Comparison of ENCODE assay signal across 8 mouse cellular contexts in the genomic region with DNA sequence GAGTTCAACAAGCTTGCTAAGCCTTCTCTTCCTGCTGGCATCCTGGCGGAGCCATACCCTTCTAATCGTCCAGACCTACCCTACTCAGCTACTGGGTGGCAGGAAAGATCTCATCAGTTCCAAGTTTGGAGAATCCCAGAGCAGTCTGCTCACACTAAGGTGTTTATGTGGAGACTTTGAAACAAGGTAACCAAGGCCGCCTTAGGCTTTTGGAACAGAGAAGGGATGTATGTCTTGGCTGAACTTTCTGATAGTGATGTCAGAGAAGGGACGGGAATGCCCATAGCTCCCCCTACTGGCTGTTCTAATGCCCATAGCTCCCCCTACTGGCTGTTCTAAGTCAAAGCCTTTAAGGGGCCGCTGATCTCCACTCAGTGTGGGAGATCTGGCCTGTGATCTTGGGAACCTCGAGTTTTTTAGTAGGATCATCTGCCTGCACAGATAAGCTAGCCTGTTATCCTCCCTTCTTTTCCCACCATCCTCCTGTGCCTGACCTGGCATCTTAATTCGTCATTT. TPM values are rescaled to one million over a fixed set of nuclear protein-coding genes. Genes with fewer than 3 reads are reported as not detected.
DNase-seq lines count a peak whose midpoint lies in the region; ATAC-seq and TF ChIP-seq lines count a peak whose summit lies in the region.
"Had no signal": no experiment of that assay in that cellular context is flagged by ENCODE, and none has a peak within 500 bp of the region (broad histone marks: within the 10 kb centered on the region; RNA-seq: fewer than 3 reads in every experiment).

No protein-coding gene starts in this region.

- H3K79me2 ChIP-seq in CH12.LX (replicated peaks; ENCODE audit: control insufficient read depth, extremely low read depth, insufficient read depth, poor library complexity, severe bottlenecking) = no peaks in the 10 kb centered on the region

- WGBS in intestine, embryonic 15.5 days = 33% methylated on average over 7 of the region's 7 CpGs
- 33% methylated on average over 7 of the region's 7 CpGs for WGBS in intestine, embryonic 16.5 days
- 36% methylated on average over 7 of the region's 7 CpGs for WGBS in neural tube, embryonic 11.5 days

- TF ChIP-seq EP300 in CH12.LX (IDR thresholded peaks at IDR 0.05; ENCODE audit: low read length) = no peak

- H3K27me3 ChIP-seq in intestine, embryonic 15.5 days (replicated peaks) = no peaks in the 10 kb centered on the region
- H3K27me3 ChIP-seq in intestine, embryonic 16.5 days (replicated peaks; ENCODE audit: control insufficient read depth, insufficient read depth, low read length) = no peaks in the 10 kb centered on the region
- H3K27me3 ChIP-seq in CH12.LX (replicated peaks) = peaks cover 90% of the 10 kb centered on the region
- H3K27me3 ChIP-seq in neural tube, embryonic 11.5 days (ENCODE audit: control insufficient read depth, insufficient read depth, low read length) = no peaks in the 10 kb centered on the region

- H3K4me1 ChIP-seq in intestine, embryonic 15.5 days (replicated peaks) = no peaks in the 10 kb centered on the region
- no peaks in the 10 kb centered on the region for H3K4me1 ChIP-seq in intestine, embryonic 16.5 days (ENCODE audit: control insufficient read depth, insufficient read depth, low read length)
- H3K4me1 ChIP-seq in CH12.LX (ENCODE audit: control insufficient read depth in 1 of 2, insufficient read depth in 2 of 2) = no peaks in the 10 kb centered on the region
- no peaks in the 10 kb centered on the region for H3K4me1 ChIP-seq in neural tube, embryonic 11.5 days (ENCODE audit: control insufficient read depth, insufficient read depth, low read length)

- H3K4me2 ChIP-seq in intestine, embryonic 15.5 days (replicated peaks) = no peak overlapping the region
- H3K4me2 ChIP-seq in intestine, embryonic 16.5 days (ENCODE audit: low read depth, low read length) = no peak overlapping the region
- no peak overlapping the region for H3K4me2 ChIP-seq in CH12.LX (ENCODE audit: insufficient read depth, low read depth, poor library complexity, severe bottlenecking)
- H3K4me2 ChIP-seq in neural tube, embryonic 11.5 days (ENCODE audit: low read depth) = no peak overlapping the region

- H3K9ac ChIP-seq in intestine, embryonic 15.5 days = no peak overlapping the region
- H3K9ac ChIP-seq in intestine, embryonic 16.5 days (ENCODE audit: low read depth, low read length) = no peak overlapping the region
- H3K9ac ChIP-seq in CH12.LX (ENCODE audit: insufficient read depth, low read depth) = no peak overlapping the region
- H3K9ac ChIP-seq in neural tube, embryonic 11.5 days (ENCODE audit: low read length) = no peak overlapping the region

- in situ Hi-C loops in CH12.LX (cut with MboI; ENCODE audit: low pct_ligation_motif_present, low pct_unique_long_range_greater_than_20kb, low sequenced_read_pairs) = loop anchor here (10.0 kb wide), 1 partner anchor 341 kb away; no protein-coding TSS in a partner anchor

- H3K9me3 ChIP-seq in intestine, embryonic 15.5 days = no peaks in the 10 kb centered on the region
- no peaks in the 10 kb centered on the region for H3K9me3 ChIP-seq in intestine, embryonic 16.5 days (ENCODE audit: control insufficient read depth, low read length)
- peaks cover 4% of the 10 kb centered on the region for H3K9me3 ChIP-seq in CH12.LX (replicated peaks; ENCODE audit: low read length)
- H3K9me3 ChIP-seq in neural tube, embryonic 11.5 days (ENCODE audit: control insufficient read depth, low read length) = no peaks in the 10 kb centered on the region

- no peak overlapping the region for H3K4me3 ChIP-seq in intestine, embryonic 15.5 days (replicated peaks)
- H3K4me3 ChIP-seq in intestine, embryonic 16.5 days (ENCODE audit: low read length) = no peak overlapping the region
- H3K4me3 ChIP-seq in CH12.LX (replicated peaks in 1 of 3; ENCODE audit: low read depth in 2 of 3, low read length in 2 of 3, poor library complexity in 1 of 3) = no peak overlapping the region
- no peak overlapping the region for H3K4me3 ChIP-seq in neural tube, embryonic 11.5 days (ENCODE audit: low read depth, low read length)
- H3K4me3 ChIP-seq: myocyte had no signal

- TF ChIP-seq CTCF in CH12.LX (conservative IDR thresholded peaks at IDR 0.05 in 1 of 2, IDR thresholded peaks at IDR 0.05 in 1 of 2; ENCODE audit: low read depth in 2 of 2, low read length in 2 of 2) = peak; percentile 96 to 100

- no peaks in the 10 kb centered on the region for H3K36me3 ChIP-seq in intestine, embryonic 15.5 days
- no peaks in the 10 kb centered on the region for H3K36me3 ChIP-seq in intestine, embryonic 16.5 days (ENCODE audit: control insufficient read depth, insufficient read depth, low read length)
- H3K36me3 ChIP-seq in CH12.LX (replicated peaks in 1 of 2; ENCODE audit: control insufficient read depth in 1 of 2, insufficient read depth in 1 of 2, low read length in 1 of 2) = no peaks in the 10 kb centered on the region
- H3K36me3 ChIP-seq in neural tube, embryonic 11.5 days (ENCODE audit: control insufficient read depth, insufficient read depth, low read length) = no peaks in the 10 kb centered on the region

- H3K27ac ChIP-seq in intestine, embryonic 15.5 days = no peak overlapping the region
- H3K27ac ChIP-seq in intestine, embryonic 16.5 days (ENCODE audit: low read length) = no peak overlapping the region
- no peak overlapping the region for H3K27ac ChIP-seq in CH12.LX (ENCODE audit: insufficient read depth, low read depth)
- no peak overlapping the region for H3K27ac ChIP-seq in neural tube, embryonic 11.5 days (ENCODE audit: low read depth, low read length)

- no peak for TF ChIP-seq POLR2A in CH12.LX (IDR thresholded peaks at IDR 0.05; ENCODE audit: low read depth, low read length)

- dilution Hi-C loops in CH12.LX (cut with MboI; ENCODE audit: extremely low pct_ligation_motif_present, extremely low pct_unique_long_range_greater_than_20kb, low sequenced_read_pairs) = no loop called here

- DNase-seq in CH12.LX (ENCODE audit: extremely low read depth) = peak; percentile 66
- peak; percentile 25 for DNase-seq in T-cell, adult 2 months (ENCODE audit: low spot score)
- DNase-seq in gonadal fat pad, adult 2 months (ENCODE audit: low read depth) = peak; percentile 38
- peak; percentile 44 to 65 for DNase-seq in left cerebral cortex, adult 18-20 months (ENCODE audit: low spot score in 2 of 2)
- DNase-seq in neural tube, embryonic 11.5 days (ENCODE audit: low spot score) = peak; percentile 57

- ATAC-seq in intestine, embryonic 15.5 days = peak; percentile 24; the same call in 1 of the 2 replicates
- no peak for ATAC-seq in intestine, embryonic 16.5 days
- no peak for ATAC-seq in neural tube, embryonic 11.5 days (ENCODE audit: insufficient read depth, low FRiP score, low TSS enrichment)

- TF ChIP-seq RAD21 in CH12.LX (IDR thresholded peaks at IDR 0.05; ENCODE audit: low read depth, low read length) = peak; percentile 79

TF ChIP-seq in CH12.LX, 34 proteins besides CTCF, POLR2A, EP300 and RAD21 (continues in another document):
- TF ChIP-seq SIN3A (IDR thresholded peaks at IDR 0.05; ENCODE audit: low read length) (0 out of 2 replicates have a peak, but pooled peaks have one; percentile 28), GABPA (IDR thresholded peaks at IDR 0.05; ENCODE audit: insufficient replicate concordance, low read depth, low read length) (no peak), NELFE (IDR thresholded peaks at IDR 0.05; ENCODE audit: low read depth, low read length) (peak; percentile 96), CHD2 (IDR thresholded peaks at IDR 0.05; ENCODE audit: low read length) (no peak), KAT2A (IDR thresholded peaks at IDR 0.05; ENCODE audit: insufficient replicate concordance, low read length) (no peak)

RNA-seq across cellular contexts. Expression of a gene that starts 22.4 kb away (rescaled TPM):
- 10.7 and 14.3 TPM in 2 replicates for polyA plus RNA-seq in intestine, embryonic 15.5 days (2015; fragmentation: Nextera tagmentation; extraction: Ambion mirVana)
- 20.0 and 20.1 TPM in 2 replicates for polyA plus RNA-seq in intestine, embryonic 16.5 days (2015; fragmentation: Nextera tagmentation; extraction: Ambion mirVana)
- total RNA-seq in CH12.LX (2012; rRNA removed) (not detected in 2 replicates), CH12.LX (2014; rRNA removed) (not detected in 2 replicates)
- polyA plus RNA-seq in CH12.LX (2012; ENCODE audit: insufficient read length, low read depth) = not detected in 2 replicates
- 25.1 and 25.7 TPM in 2 replicates for polyA plus RNA-seq in gonadal fat pad, adult 2 months (2012; rRNA removed)
- 1 to 10 TPM; 5.0 to 5.3 TPM for total RNA-seq in left cerebral cortex, adult 18-20 months (2021)
- polyA plus RNA-seq in neural tube, embryonic 11.5 days (2014; fragmentation: Nextera tagmentation; extraction: Ambion mirVana) = 0.66 TPM in 1 of 2 replicates, not detected in the other
- polyA plus RNA-seq: myocyte had no signal

RNA-seq across cellular contexts. Expression of a gene that starts 39.4 kb away (rescaled TPM):
- polyA plus RNA-seq in intestine, embryonic 15.5 days (2015; fragmentation: Nextera tagmentation; extraction: Ambion mirVana) = 73.5 and 80.3 TPM in 2 replicates
- polyA plus RNA-seq in intestine, embryonic 16.5 days (2015; fragmentation: Nextera tagmentation; extraction: Ambion mirVana) = 104 and 121 TPM in 2 replicates
- total RNA-seq in CH12.LX (2012; rRNA removed) (not detected in 2 replicates), CH12.LX (2014; rRNA removed) (not detected in 2 replicates)
- not detected in 2 replicates for polyA plus RNA-seq in CH12.LX (2012; ENCODE audit: insufficient read length, low read depth)
- polyA plus RNA-seq in gonadal fat pad, adult 2 months (2012; rRNA removed) = 26.7 and 28.6 TPM in 2 replicates
- total RNA-seq in left cerebral cortex, adult 18-20 months (2021) = not detected
- 0.43 and 0.74 TPM in 2 replicates for polyA plus RNA-seq in neural tube, embryonic 11.5 days (2014; fragmentation: Nextera tagmentation; extraction: Ambion mirVana)
- polyA plus RNA-seq: myocyte had no signal

RNA-seq across cellular contexts. Expression of a gene that starts 54.4 kb away (rescaled TPM):
- 0.55 and 0.58 TPM in 2 replicates for polyA plus RNA-seq in intestine, embryonic 15.5 days (2015; fragmentation: Nextera tagmentation; extraction: Ambion mirVana)
- polyA plus RNA-seq in intestine, embryonic 16.5 days (2015; fragmentation: Nextera tagmentation; extraction: Ambion mirVana) = 0.97 and 1.0 TPM in 2 replicates
- not detected in 2 replicates for total RNA-seq in CH12.LX (2012; rRNA removed)
- total RNA-seq in CH12.LX (2014; rRNA removed) = not detected in 2 replicates
- not detected in 2 replicates for polyA plus RNA-seq in CH12.LX (2012; ENCODE audit: insufficient read length, low read depth)
- polyA plus RNA-seq in gonadal fat pad, adult 2 months (2012; rRNA removed) = 0.30 and 0.71 TPM in 2 replicates
- total RNA-seq in left cerebral cortex, adult 18-20 months (2021) = under 1 TPM; 0.79 to 0.98 TPM
- 0.47 and 0.48 TPM in 2 replicates for polyA plus RNA-seq in neural tube, embryonic 11.5 days (2014; fragmentation: Nextera tagmentation; extraction: Ambion mirVana)
- polyA plus RNA-seq: myocyte had no signal

RNA-seq across cellular contexts. Expression of a gene that starts 54.4 kb away (rescaled TPM):
- 125 and 144 TPM in 2 replicates for polyA plus RNA-seq in intestine, embryonic 15.5 days (2015; fragmentation: Nextera tagmentation; extraction: Ambion mirVana)
- polyA plus RNA-seq in intestine, embryonic 16.5 days (2015; fragmentation: Nextera tagmentation; extraction: Ambion mirVana) = 105 and 118 TPM in 2 replicates
- 167 and 209 TPM in 2 replicates for total RNA-seq in CH12.LX (2012; rRNA removed)
- total RNA-seq in CH12.LX (2014; rRNA removed) = 271 and 276 TPM in 2 replicates
- polyA plus RNA-seq in CH12.LX (2012; ENCODE audit: insufficient read length, low read depth) = 257 and 309 TPM in 2 replicates
- 16.8 and 22.0 TPM in 2 replicates for polyA plus RNA-seq in gonadal fat pad, adult 2 months (2012; rRNA removed)
- total RNA-seq in left cerebral cortex, adult 18-20 months (2021) = 10 to 100 TPM; 55.9 to 63.5 TPM
- 165 and 170 TPM in 2 replicates for polyA plus RNA-seq in neural tube, embryonic 11.5 days (2014; fragmentation: Nextera tagmentation; extraction: Ambion mirVana)

Comparison
In these comparisons a context has a peak if more than half of its experiments do, and no peak if none do; other contexts are left out.
1. RNA of a gene that starts 39.4 kb away (polyA plus RNA-seq): 104 to 121 TPM in intestine, embryonic 16.5 days, 73.5 to 80.3 TPM in intestine, embryonic 15.5 days and 26.7 to 28.6 TPM in gonadal fat pad, adult 2 months; 0.43 to 0.74 TPM in neural tube, embryonic 11.5 days and not detected in CH12.LX; every median in the first group is over 10 times any median in the second.
2. Peak in every context shown above with its lines, with median percentiles within 50 percentile points of each other: DNase-seq.